Mouse (Mus musculus) kidney, postnatal 14 days (tissue): ENCODE measurements around the gene Pald1.

ENCODE experiments used
- DNase-seq: peaks from one replicate; pipeline ENCODE4 v3.0.0; 2022; ENCODE audit warnings: mixed read lengths

The Pald1 gene

DNA sequence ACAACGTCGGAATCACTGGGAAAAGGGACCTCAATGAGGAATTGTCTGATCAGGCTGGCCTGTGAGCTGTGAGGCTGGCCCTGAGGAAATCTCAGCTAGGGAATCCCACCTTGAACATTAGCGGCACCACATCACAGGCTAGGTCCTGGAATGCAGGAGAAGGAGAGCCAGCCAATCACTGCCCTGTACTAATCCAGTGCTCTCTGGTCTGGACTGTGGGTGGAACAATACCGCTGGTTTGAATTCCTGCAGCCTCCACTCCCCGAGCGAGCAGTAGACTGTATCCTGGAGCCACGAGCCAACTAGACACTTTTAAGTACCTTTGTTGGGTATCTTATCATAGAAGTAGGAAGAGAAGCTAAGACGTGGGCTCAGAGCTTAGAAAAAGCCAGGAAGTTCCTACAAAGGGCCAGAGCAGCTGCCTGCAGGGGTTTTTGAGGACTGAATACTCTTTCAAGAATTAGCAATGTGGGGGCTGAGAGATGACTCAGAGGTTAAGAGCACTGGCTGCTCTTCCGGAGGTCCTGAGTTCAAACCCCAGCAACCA is 57.5 kb downstream of the Pald1 start:
- DNase-seq, result no peak

DNA sequence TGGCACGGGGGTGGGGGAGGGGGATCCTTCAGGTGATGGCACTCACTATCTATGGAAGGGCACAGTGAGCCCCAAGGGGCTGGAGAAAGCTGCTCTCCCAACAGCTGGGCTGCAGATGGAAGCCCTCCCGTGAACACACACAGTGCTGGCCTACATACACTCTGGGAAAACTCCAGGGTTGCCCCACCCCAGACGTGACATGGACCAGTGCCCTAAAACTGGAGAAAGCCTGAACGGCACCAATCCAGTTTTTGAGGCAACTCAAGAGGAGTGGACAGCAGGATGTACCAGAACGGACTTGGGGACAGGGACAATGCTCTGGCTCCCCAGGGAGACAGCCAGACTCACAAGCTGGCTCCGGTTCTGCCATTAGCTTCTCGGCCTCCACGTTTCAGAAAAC is 58.6 kb downstream of the Pald1 start:
- no peak for DNase-seq

DNA sequence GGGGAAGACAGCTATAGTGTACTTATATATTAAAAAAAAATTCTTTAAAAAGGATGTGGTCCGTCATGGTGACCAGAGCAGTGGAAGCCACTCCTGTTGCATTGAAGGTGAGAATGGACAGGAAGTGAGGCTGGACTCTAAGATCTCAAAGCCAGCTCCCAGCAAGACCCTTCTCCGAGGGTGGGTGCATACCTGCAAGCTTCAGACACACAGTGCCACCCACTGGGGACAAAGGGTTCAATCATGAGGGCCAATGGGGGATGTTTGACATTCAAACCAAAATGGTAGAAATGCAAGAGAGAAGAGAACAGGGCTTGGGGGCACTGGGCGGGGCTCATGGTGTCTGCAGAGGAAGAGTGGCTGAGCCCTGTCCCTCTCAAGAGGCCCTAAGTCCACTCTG is 64.8 kb downstream of the Pald1 start:
- DNase-seq, result no peak

DNA sequence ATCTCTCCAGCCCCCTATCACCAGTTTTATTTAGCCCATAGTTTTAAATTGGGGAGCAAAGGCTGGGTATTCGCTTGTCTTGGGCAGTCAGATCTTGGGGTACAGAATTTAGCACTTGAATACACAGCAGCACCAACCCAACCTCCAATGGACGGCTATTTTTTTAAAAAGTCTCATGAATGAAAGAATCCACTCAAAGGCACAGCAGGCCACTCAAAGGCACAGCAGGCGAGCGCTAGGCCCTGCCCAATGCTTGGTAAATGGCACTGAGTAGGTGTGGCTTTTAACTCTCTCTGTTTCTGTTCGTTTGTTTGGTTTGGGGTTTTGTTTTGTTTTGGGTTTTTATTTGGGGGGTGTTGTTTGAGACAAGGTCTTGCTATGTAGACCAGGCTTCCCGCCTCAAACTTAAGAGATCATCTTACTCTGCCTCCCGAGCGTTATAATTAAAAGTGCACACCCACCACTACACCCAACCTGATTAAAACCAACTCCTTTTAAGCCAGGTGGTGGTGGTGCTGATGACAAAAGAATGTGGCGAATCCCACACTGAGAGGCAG is 67.9 kb downstream of the Pald1 start:
- no peak for DNase-seq

DNA sequence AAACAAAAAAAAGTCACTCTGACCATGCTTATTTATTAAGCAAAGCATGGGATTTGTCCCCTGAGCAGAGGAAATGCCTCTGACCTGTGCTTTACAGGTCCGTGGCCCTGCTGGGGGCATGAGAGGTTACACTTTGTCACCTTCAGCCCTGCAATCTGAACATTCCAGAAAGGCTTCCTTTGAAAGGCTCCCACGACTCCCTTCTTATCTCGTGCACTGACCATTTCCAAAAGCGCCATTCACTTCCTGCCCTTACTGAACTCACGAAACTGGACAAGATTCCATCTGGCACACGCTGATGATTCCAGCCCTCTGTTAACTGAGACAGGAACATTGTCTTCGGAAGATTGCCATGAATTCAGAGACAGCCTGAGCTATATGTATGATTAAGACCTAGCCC is 69.6 kb downstream of the Pald1 start:
- DNase-seq, result peak; percentile 19

DNA sequence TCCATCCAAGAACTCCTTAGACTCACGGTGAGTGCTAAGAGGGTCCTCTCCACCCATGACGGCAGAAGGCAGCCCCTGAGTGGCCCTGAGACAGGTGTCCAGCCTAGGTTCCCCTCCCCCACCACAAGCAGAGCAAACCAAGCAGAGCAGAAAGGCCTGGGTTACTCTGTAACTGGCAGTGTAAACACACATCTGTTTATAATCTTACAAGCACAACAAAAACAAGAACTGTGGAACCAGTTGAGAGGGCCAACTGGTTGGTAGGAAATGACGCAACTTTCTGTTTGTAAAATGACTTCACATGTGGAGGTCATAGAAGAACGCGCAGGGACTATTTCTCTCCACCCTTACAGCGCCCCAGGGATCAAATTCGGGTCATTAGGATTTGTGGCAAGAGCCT is 70.6 kb downstream of the Pald1 start:
- DNase-seq, result peak; percentile 25

DNA sequence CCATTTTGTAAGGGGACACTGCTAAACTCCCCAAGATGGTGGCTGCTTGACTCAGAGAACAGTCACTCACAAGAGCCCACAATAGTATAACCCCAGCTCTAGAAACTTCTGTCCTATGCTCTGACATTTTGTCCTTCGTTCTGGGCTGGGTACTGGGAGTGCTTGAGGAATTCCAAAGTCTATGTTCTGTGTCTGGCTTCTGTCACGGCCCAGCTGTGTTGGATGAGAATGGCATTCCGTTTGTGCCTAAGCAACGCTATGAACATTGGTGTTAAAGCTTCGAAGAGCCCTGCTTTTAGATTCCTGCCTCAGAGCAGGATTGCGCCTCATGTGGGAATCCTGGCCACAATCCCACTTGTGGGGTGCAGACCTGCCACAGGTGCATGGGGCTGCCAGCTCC is 71.2 kb downstream of the Pald1 start:
- peak; percentile 17 for DNase-seq

DNA sequence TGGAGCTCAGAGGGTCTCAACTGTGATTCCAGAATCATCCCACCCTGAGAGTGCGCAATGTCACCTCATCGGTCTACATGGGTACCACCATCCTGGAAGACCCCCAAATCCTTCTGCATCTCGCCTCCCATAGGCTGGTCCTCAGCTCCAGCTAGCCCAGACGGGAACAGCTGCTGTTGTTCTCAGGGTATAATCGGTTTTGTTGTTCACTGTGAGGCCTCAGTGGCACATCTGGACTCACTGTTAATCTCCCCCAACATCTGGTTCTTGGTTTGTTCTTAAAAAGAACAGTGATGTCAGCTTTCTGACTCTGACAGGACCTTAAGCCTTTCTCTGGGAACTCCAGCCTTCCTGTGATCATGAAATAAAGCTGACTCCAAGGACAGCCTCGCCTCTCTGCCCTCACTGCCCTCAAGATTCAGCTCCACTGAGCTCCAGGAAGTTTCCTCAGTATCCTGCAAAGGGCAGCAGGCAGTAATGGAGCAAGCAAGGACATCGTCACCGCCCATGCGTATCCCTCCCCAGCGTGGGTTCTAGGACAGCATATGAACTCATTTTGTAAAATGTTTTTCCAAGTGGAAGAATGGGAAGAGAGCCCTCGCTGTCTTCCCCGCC is 74.5 kb downstream of the Pald1 start:
- peak; percentile 40 for DNase-seq

DNA sequence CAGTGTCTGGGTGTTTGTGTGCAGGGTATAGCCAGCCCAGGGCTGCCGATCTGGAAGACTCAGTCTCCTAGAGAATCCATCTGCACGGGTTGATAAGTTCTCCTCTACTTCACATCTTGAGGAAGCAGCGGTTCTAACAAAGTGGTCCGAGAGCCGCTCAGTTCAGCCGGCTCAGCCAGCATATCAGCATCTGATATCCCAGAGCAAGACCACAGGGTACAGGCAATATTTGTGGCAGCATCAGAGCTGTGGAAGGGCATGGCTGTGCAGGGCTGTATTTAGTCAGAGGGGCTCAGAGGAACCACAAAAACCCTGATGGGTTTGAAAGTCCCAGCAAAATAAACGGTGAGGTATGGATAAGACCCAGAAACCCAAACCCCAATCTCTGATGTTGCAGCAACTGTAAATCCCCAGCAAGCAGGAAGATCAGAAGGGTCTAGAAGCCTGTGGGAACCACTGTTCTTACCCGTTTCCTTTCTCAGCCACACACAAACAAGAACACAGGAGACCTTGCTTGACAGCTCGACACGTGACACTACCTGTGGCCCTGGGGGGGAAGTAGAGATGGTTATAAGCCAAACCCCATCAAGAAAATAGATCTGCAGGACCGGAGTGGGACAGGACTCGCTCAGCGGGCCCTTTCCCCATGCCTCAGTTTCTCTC is 77.3 kb downstream of the Pald1 start:
- DNase-seq, result no peak

DNA sequence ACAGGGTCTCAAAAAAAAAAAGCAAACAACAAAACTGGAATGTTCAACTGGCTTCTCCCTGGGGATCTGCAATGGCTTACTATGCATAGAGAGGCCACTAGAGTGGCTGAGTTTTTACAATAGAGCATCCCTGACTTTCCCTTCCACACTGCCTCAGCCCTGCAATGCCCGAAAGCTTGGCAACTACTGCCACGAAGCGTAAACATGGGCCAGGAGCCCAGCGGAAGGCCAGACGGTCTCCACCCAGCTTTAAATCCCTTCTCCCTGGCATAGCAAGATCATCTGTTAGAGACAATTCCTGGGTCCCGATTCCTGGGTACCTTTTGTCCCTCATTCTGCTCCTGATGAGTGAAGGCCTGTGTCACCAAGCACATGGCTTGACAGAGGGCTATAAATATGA is 79.3 kb downstream of the Pald1 start:
- no peak for DNase-seq

DNA sequence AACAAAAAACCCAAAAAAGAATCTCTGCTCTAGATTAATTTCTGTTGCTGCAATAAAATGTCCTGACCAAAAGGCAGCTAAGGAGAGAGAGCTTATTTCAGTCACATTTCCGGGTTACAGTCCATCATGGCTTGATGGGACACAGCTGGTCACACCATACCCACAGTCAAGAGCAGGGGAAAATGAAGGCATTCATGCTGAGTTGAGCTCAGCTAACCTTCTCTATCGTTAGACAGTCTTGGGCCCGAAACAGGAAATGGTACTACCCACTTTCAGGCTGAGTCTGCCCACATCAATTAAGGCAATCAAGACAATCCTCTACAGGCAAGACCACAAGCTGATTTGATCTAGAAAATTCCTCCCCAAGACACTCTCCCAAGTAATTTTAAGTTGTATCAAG is 82.3 kb downstream of the Pald1 start:
- DNase-seq, result peak; percentile 63

DNA sequence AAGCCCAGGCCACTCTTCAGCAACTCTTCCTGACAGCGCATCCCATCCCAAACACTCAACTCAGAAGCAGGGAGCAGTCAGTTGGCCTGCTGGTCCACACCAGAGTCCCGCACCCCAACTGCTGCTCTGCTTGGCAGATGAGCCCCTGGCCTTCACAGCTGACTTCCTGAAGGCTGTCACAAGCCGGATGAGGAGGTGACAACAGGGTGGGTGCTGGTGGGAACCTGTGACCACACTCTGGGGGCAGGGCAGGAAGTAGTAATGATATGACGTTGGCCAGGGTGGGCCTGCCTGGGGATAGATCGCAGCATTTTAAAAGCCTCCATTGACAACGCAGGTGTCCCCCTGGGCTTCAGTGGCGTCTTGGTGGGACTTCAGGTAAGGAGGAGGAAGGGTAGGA is 85.9 kb downstream of the Pald1 start, which contains the start of gene Prf1:
Prf1 (plus strand) TSS at position 357 of the 400 bp plus-strand sequence.
- DNase-seq, result no peak

DNA sequence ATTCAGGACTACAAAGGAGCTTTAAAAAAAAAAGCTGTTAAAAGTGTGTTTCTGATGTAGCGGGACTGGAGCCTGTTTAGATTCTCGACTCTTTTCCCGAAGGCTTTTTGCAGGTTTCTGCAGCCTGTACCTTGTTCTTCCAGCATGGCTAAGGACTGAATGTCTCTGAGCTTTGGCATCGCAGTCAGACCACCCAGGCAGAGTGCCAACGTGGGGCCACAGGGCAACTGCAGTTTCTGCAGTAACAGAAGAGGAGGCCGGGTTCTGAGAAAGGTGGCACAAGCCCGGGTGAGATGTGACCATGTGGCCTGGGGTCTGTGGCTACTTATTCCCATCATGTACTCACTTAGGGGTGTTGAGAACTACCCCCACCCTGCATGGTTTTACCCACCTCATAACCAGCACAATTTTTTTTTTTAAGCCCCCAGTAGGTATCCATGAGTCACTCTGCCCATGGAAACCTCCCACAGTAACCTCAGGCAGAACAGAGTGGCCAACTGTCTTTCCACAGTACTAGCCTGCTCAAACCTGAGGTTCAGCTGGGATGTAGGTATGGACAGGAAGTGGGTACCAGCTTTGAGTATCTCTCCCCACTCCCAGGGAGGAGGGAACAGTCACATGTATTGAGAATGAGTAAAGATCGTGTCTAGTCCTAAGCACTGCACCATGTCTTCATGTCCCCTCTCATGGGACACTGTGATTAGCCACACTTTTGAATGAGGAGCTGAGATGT is 86.5 kb downstream of the Pald1 start:
- DNase-seq, result no peak

DNA sequence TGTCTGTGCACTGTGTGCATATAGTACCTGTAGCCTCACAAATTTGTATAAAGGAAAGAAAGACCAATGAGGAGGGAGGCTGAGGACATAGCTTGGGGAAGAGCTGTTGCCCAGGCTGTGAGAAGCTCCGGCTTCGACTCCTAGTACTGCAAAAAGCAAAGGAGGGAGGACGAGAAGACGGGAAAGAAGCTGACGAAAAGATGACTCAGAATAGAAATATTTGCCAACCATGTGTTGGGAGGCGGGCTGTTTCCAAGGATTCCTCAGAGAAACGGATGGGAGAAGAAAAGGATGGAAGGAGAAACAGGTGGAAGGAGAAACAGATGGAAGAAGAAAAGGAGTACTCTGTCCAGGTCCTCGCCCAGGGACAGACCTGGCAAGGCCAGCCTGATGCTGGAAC is 89.1 kb downstream of the Pald1 start:
- no peak for DNase-seq

DNA sequence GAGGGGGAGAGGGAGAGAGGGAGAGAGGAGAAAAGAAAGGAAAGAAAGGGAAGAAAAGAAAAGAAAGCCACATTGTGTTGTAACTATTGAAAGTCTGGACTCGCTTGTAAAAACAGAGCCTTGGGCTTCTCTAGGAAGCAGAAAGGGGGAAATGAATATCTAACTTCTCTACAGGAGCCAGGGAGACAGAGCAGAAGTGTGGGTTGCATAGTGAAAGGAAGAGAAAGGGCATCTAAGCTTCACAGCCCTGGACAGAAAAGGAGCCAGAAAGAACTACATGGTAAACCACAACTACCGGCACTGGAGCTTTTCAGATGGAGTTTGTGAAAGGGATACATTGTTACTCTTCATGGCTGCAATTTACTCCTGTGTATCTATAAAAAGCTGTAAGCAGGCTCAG is 92.9 kb downstream of the Pald1 start:
- DNase-seq, result no peak

DNA sequence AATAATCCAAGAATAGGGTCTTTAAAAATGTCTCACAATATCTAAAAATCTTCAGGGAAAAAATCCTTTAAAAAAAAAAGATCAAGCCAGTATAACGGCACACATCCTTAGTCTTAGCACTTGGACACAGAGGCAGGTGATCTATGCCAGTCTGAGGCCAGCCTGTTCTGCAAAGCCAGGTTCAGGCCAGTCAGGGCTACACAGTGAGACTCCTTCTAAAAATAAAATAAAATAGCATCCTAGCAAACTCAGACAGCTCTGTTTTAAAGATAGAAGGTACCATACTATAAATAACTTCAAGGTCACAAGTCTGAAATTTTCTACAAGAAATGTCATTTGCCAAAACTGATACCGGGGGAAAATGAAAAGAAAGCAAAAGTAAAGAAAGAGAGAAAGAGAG is 93.3 kb downstream of the Pald1 start:
- DNase-seq, result no peak

DNA sequence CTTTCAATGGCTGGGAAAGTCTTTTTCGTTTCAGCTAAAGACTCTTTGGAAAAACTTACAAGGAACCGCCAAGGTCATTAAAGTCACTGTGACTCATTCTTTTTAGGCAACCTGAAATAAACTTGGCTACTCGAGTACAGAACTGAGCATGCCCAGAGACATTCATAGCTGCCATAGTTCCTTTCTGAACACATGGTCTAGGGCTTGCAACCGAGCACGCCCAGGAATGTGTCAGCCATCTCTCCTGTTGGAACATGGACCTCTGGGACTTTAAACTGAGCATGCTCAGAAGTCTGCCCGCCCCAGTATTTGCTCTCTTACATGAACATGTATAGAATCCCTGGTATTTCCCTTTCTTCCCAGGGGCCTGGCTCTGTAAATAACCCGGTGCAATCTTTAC is 97.1 kb downstream of the Pald1 start:
- DNase-seq, result no peak

DNA sequence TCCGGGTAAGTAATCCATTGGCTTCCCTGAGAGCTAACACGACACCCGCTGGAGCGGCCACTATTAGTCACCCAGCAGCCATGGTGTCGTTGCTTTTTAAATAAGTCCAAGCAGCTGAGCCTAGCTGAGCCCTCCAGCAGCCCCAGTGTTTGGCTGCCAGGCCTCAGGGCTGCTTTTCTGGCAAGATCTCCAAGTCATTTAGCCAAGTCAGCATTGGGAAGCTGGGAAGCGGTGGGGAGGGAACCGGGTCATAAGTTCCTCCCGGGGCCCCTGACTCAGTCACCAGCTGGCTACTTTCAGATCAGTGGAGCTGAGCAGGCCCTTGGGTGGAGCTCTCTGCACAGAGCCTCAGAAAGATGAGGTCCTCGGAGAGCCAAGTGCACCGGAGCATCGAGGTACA is 98.1 kb downstream of the Pald1 start:
- DNase-seq, result peak; percentile 73

DNA sequence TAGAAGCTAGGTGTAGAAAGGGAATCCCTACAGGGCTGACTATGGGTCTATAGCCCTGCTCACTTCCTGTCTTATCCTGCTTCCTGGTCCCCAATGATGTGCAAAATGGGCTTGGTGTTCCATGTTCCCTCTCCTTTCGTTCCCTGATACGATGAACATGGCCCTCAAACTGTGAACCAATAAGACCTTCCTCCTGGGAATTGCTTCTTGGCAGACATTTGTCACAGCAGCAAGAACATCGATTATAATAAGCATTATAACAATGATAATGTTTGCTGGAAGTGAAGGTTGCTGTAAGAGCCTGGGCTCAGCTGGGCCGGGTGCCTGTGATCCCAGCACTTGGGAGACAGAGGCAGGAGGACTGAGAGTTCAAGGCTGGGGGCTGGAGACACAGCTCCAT is 99.0 kb downstream of the Pald1 start:
- DNase-seq, result no peak

DNA sequence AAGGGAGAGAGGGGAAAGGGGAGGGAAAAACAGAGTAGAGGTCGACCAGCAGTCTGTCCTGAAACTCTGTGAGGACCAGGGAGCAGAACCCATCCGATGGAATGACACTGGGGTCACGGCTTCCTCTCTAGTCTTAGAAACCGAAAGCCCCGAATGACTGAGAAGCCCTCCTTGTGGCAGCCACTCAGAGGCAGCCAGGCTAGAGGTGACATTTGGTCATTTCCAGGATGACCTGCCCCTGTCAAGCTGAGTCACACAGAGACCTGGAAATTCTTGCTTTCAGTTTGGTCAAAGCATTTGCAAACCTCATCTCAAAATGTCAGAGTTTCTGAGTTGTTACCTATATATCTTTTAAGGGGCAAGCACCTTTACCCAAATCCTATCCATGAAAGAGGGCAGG is 102.2 kb downstream of the Pald1 start:
- no peak for DNase-seq

DNA sequence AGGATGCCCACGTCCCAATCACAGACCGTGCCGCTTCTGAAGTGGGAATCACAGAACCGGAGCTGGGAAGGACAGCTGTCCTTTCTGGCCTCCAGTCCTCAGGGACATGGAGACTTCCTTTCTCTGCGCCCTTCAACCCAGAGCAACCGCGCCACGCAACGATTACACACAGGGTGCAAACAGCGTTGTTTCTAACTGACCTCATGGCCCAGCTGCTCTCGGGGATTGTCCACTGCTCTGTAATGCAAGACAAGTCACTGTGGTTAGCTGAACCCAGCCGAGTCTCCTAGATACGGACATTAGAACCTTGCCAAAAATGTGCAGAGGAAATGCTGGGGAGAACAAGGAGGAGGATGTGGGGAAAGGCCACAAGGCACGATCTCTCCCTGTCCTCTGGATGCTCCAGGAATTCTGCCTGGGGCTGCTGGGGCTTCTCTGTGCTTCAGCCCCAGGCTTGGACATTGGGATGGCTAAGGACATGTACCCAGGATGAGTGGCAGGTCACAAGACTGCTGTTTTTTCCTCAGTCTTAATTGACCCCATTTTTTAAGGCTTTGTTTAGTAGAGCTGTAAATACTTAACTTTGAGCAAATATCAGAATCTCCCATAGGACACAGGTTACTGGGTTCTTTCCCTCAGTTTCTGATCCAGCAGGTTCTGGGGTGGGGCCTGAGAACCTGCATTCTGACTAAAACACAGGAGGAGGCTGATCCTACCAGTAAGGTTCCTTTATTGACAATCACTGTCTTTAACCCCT is 105.2 kb downstream of the Pald1 start:
- peak; percentile 81 for DNase-seq

DNA sequence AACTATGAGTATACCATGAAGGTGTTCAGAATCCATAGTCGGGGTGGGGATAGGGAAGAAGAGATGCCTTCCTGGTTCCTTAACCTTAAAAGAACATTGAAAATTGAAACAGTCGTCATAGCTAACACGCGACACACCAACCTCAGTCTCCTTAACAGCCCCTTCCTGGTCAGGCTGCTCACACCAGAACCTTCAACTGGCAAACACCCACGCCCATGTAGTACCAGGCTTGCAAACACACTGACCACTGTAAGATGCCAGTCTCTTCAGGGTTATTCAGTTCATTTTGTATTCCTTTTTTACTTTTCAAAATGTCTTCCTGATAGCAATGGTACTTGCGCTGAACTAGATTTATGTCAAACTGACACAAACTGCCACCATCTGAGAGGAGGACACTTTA is 106.3 kb downstream of the Pald1 start:
- DNase-seq, result no peak

DNA sequence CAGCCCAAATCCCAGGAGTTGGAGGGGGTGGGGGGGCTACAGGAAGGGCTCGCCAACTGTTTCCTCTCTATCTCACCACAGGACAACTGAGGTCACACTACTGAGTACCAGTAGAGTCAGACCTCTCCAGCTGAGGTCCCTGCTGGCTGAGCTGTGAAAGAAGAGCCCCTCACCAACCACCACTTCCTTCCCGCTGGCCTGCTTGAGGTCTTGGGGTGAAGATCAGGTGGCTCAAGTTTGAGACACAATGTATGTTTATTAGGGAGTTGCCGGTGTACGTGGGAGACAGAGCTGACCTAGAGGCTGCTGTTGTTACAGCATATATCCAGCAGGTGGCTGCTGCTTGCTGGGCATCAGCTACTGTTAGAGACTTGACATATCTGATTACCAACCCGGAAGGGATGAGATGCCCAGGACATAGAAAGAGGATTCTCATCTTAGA is 107.6 kb downstream of the Pald1 start:
- DNase-seq, result peak; percentile 52
